Mouse (Mus musculus): ENCODE data around the gene Dio3.

DNA sequence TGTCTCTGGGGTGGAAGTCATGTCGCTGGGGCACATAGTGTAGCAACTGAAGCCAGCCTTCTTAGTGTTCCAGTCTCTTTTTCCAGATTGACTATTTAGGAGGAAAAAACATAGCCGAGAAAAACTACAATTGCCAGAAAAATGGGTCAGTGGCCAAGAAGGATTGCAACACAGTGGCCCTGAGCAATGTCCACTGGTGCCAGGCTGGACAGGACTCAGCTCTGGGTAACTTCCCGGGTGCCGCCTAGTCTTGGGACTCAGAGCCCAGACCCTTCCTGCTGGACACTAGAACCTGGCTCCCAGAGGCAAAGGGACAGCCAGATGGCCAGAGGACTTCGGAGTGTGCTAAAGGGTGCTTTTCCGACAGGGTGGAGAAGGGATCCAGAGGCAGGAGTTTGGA is 34.3 kb upstream of the Dio3 start:
- TF ChIP-seq CTCF (IDR thresholded peaks at IDR 0.05; ENCODE audit: low read depth, low read length) (no peak), GATA1 (IDR thresholded peaks at IDR 0.05; ENCODE audit: borderline replicate concordance, low read length) (no peak), POLR2AphosphoS5 (IDR thresholded peaks at IDR 0.05; ENCODE audit: insufficient replicate concordance, low read depth, low read length) (no peak)

Measured in G1E (cell line).